Mouse (Mus musculus): ENCODE data around the gene Tank. TPM values are rescaled to one million over a fixed set of nuclear protein-coding genes. Genes with fewer than 3 reads are reported as not detected.

Gene Tank
- total RNA-seq (2014; rRNA removed) (11.1 and 12.4 TPM in 2 replicates), polyA plus RNA-seq (2012; rRNA removed) (4.2 TPM in 2 replicates)

DNA sequence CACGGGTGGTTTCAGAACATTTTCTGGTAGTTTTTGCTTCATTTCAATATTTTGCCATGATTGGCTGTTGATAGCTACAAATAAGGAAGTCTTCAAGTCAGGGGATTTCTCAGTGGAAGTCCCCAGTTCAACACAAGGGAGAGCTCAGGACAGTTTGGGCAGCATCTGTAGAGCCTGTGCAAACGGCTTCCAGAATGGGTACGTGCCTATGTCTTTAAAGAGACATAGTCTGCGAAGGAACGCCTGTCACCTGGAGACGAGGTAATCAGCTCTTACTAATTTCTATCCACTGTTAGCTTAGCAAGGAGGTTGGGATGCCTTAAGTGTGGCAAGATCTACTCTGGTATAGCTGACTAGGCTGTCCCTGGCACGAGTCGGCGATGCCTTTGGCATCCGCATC, at the start of gene Tank:
TSS of gene Tank (plus strand) at position 153 of the 400 bp plus-strand sequence.
- Histone ChIP-seq H3K79me2 (ENCODE audit: control insufficient read depth, insufficient read depth, low read length) (no peaks in the 10 kb centered on the region), H3K9ac (ENCODE audit: low read depth, low read length) (no peak within 1 kb of the TSS), H3K27ac (replicated peaks; ENCODE audit: insufficient read depth, low read depth, low read length) (no peak within 1 kb of the TSS), H3K4me1 (ENCODE audit: control insufficient read depth, insufficient read depth, low read length) (no peaks in the 10 kb centered on the region; the same call in 1 of the 2 replicates), H3K36me3 (ENCODE audit: control insufficient read depth, insufficient read depth, low read length) (no peaks in the 10 kb centered on the region), H3K27me3 (ENCODE audit: control insufficient read depth, insufficient read depth, low read length) (no peaks in the 10 kb centered on the region), H3K4me3 (ENCODE audit: insufficient read depth, low read depth, low read length) (no peak within 1 kb of the TSS)
- peak; percentile 20 for DNase-seq (ENCODE audit: extremely low read depth, low read depth, low spot score)
- TF ChIP-seq POLR2A (IDR thresholded peaks at IDR 0.05; ENCODE audit: extremely low read depth, insufficient read depth, low read length) (no peak), CTCF (IDR thresholded peaks at IDR 0.05; ENCODE audit: low read depth, low read length) (no peak)
- WGBS: 81% methylated on average over 10 of the region's 10 CpGs

GRCm38 (mm10) chr2:61532326-61532725, 46.1 kb upstream of the Tank start:
- Histone ChIP-seq H3K79me2 (ENCODE audit: control insufficient read depth, insufficient read depth, low read length) (no peaks in the 10 kb centered on the region), H3K9ac (ENCODE audit: low read depth, low read length) (no peak overlapping the region), H3K36me3 (ENCODE audit: control insufficient read depth, insufficient read depth, low read length) (no peaks in the 10 kb centered on the region), H3K27me3 (ENCODE audit: control insufficient read depth, insufficient read depth, low read length) (no peaks in the 10 kb centered on the region), H3K4me1 (ENCODE audit: control insufficient read depth, insufficient read depth, low read length) (no peaks in the 10 kb centered on the region), H3K4me3 (ENCODE audit: insufficient read depth, low read depth, low read length) (no peak overlapping the region), H3K27ac (replicated peaks; ENCODE audit: insufficient read depth, low read depth, low read length) (peak overlapping the region; percentile 34; the same call in 1 of the 2 replicates)
- 11% methylated on average over 3 of the region's 3 CpGs for WGBS
- DNase-seq (ENCODE audit: extremely low read depth, low read depth, low spot score): peak; percentile 75
- TF ChIP-seq POLR2A (IDR thresholded peaks at IDR 0.05; ENCODE audit: extremely low read depth, insufficient read depth, low read length): no peak
- TF ChIP-seq CTCF (IDR thresholded peaks at IDR 0.05; ENCODE audit: low read depth, low read length): no peak

- Histone ChIP-seq H3K27me3 (ENCODE audit: control insufficient read depth, insufficient read depth, low read length) (no peaks in the 10 kb centered on the region), H3K9ac (ENCODE audit: low read depth, low read length) (no peak overlapping the region), H3K36me3 (ENCODE audit: control insufficient read depth, insufficient read depth, low read length) (no peaks in the 10 kb centered on the region), H3K4me3 (ENCODE audit: insufficient read depth, low read depth, low read length) (no peak overlapping the region), H3K4me1 (ENCODE audit: control insufficient read depth, insufficient read depth, low read length) (no peaks in the 10 kb centered on the region), H3K79me2 (ENCODE audit: control insufficient read depth, insufficient read depth, low read length) (no peaks in the 10 kb centered on the region), H3K27ac (replicated peaks; ENCODE audit: insufficient read depth, low read depth, low read length) (no peak overlapping the region)
- WGBS: 75% methylated on average over 2 of the region's 2 CpGs
- no peak for TF ChIP-seq POLR2A (IDR thresholded peaks at IDR 0.05; ENCODE audit: extremely low read depth, insufficient read depth, low read length)
- no peak for TF ChIP-seq CTCF (IDR thresholded peaks at IDR 0.05; ENCODE audit: low read depth, low read length)
- DNase-seq (ENCODE audit: extremely low read depth, low read depth, low spot score): peak; percentile 4
These were observed 45.3 kb upstream of the Tank start for GRCm38 (mm10) chr2:61533131-61533530.

DNA sequence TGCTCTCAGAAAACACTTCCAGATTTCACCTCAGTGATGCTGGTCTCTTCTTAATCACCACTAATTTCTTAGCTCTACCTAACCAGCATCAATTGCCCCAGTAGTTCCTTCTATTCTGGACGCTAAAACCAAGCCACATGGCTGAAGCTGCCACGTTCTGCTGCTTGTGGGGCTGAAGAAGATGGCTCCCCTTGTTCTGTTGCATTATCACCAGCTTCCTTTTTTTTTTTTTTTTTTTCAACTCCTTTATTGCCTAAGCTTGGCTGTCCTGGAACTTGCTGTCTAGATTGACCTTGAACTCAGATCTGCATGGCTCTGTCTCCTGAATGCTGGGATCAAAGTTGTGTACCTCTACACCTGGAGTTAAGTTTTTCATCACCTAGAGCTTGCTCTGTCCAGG, 41.5 kb upstream of the Tank start:
- Histone ChIP-seq H3K4me1 (ENCODE audit: control insufficient read depth, insufficient read depth, low read length) (no peaks in the 10 kb centered on the region), H3K4me3 (ENCODE audit: insufficient read depth, low read depth, low read length) (no peak overlapping the region), H3K27ac (replicated peaks; ENCODE audit: insufficient read depth, low read depth, low read length) (no peak overlapping the region), H3K79me2 (ENCODE audit: control insufficient read depth, insufficient read depth, low read length) (no peaks in the 10 kb centered on the region), H3K36me3 (ENCODE audit: control insufficient read depth, insufficient read depth, low read length) (no peaks in the 10 kb centered on the region), H3K9ac (ENCODE audit: low read depth, low read length) (no peak overlapping the region), H3K27me3 (ENCODE audit: control insufficient read depth, insufficient read depth, low read length) (no peaks in the 10 kb centered on the region)
- DNase-seq (ENCODE audit: extremely low read depth, low read depth, low spot score): peak; percentile 1
- 82% methylated on average over 2 of the region's 2 CpGs for WGBS
- TF ChIP-seq CTCF (IDR thresholded peaks at IDR 0.05; ENCODE audit: low read depth, low read length) (no peak), POLR2A (IDR thresholded peaks at IDR 0.05; ENCODE audit: extremely low read depth, insufficient read depth, low read length) (no peak)

DNA sequence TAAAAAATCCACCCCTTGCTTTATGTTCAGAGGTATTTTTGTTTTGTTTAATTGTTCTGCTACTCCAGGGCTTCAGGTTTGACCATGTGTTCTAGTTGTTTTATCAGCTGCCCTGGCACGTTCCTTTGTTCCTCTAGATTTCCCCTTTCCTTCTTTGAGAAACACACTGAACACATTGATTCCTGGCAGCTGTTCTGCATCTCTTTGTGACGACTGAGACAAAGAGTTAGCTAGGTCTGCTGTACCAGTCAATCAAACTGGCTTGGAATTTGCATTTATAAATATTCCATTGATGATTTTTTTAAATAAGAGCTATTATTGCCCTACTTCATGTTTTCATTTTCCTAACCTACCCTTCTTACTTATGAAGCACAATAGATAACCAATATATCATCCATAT, 39.0 kb upstream of the Tank start:
- 49% methylated on average over 2 of the region's 2 CpGs for WGBS
- TF ChIP-seq POLR2A (IDR thresholded peaks at IDR 0.05; ENCODE audit: extremely low read depth, insufficient read depth, low read length): no peak
- TF ChIP-seq CTCF (IDR thresholded peaks at IDR 0.05; ENCODE audit: low read depth, low read length): no peak
- Histone ChIP-seq H3K79me2 (ENCODE audit: control insufficient read depth, insufficient read depth, low read length) (no peaks in the 10 kb centered on the region), H3K27ac (replicated peaks; ENCODE audit: insufficient read depth, low read depth, low read length) (no peak overlapping the region), H3K27me3 (ENCODE audit: control insufficient read depth, insufficient read depth, low read length) (no peaks in the 10 kb centered on the region), H3K36me3 (ENCODE audit: control insufficient read depth, insufficient read depth, low read length) (no peaks in the 10 kb centered on the region), H3K4me1 (ENCODE audit: control insufficient read depth, insufficient read depth, low read length) (no peaks in the 10 kb centered on the region), H3K4me3 (ENCODE audit: insufficient read depth, low read depth, low read length) (no peak overlapping the region), H3K9ac (ENCODE audit: low read depth, low read length) (no peak overlapping the region)
- no peak for DNase-seq (ENCODE audit: extremely low read depth, low read depth, low spot score)

GRCm38 (mm10) chr2:61542426-61542825, 36.0 kb upstream of the Tank start:
- WGBS: 78% methylated on average over 2 of the region's 2 CpGs
- DNase-seq (ENCODE audit: extremely low read depth, low read depth, low spot score): no peak
- H3K4me3 ChIP-seq (ENCODE audit: insufficient read depth, low read depth, low read length): no peak overlapping the region

More at GRCm38 (mm10) chr2:61542426-61542825, 36.0 kb upstream of the Tank start:
- TF ChIP-seq POLR2A (IDR thresholded peaks at IDR 0.05; ENCODE audit: extremely low read depth, insufficient read depth, low read length) (no peak), CTCF (IDR thresholded peaks at IDR 0.05; ENCODE audit: low read depth, low read length) (no peak)
- H3K4me1 ChIP-seq (ENCODE audit: control insufficient read depth, insufficient read depth, low read length): no peaks in the 10 kb centered on the region
- H3K36me3 ChIP-seq (ENCODE audit: control insufficient read depth, insufficient read depth, low read length): no peaks in the 10 kb centered on the region
- H3K27ac ChIP-seq (replicated peaks; ENCODE audit: insufficient read depth, low read depth, low read length): no peak overlapping the region
- H3K79me2 ChIP-seq (ENCODE audit: control insufficient read depth, insufficient read depth, low read length): no peaks in the 10 kb centered on the region
- no peak overlapping the region for H3K9ac ChIP-seq (ENCODE audit: low read depth, low read length)
- no peaks in the 10 kb centered on the region for H3K27me3 ChIP-seq (ENCODE audit: control insufficient read depth, insufficient read depth, low read length)

Measured in liver, adult 2 months (tissue).